In genomic region chr9:51232163-51232562, GRCm38 (mm10) we compare ENCODE assay signal across 25 mouse cellular contexts. TPM values are rescaled to one million over a fixed set of nuclear protein-coding genes. Genes with fewer than 3 reads are reported as not detected.
A peak's percentile ranks its signal among the peaks of the same experiment; 100 is the strongest.
DNase-seq lines count a peak whose midpoint lies in the region; ATAC-seq and TF ChIP-seq lines count a peak whose summit lies in the region.
"Had no signal": no experiment of that assay in that cellular context is flagged by ENCODE, and none has a peak within 500 bp of the region (broad histone marks: within the 10 kb centered on the region; RNA-seq: fewer than 3 reads in every experiment).

No protein-coding gene starts in this region.

- no peaks in the 10 kb centered on the region for H3K4me1 ChIP-seq in stomach, embryonic 16.5 days (ENCODE audit: control insufficient read depth, insufficient read depth, low read length)
- no peaks in the 10 kb centered on the region for H3K4me1 ChIP-seq in stomach, postnatal 0 days (replicated peaks; ENCODE audit: control insufficient read depth, insufficient read depth)
- H3K4me1 ChIP-seq in forebrain, postnatal 0 days (ENCODE audit: insufficient read depth) = no peaks in the 10 kb centered on the region
- H3K4me1 ChIP-seq: embryonic facial prominence, embryonic 13.5 days; embryonic facial prominence, embryonic 15.5 days had no signal

- 96% methylated on average over 8 of the region's 8 CpGs for WGBS in stomach, embryonic 16.5 days
- 96% methylated on average over 8 of the region's 8 CpGs for WGBS in stomach, postnatal 0 days
- WGBS in forebrain, postnatal 0 days = 95% methylated on average over 8 of the region's 8 CpGs

- intact Hi-C loops in heart, postnatal 10 days (cut with DNase I) = no loop called here

- no peak for ATAC-seq in stomach, embryonic 16.5 days (ENCODE audit: insufficient read depth, low FRiP score)
- ATAC-seq in stomach, postnatal 0 days (ENCODE audit: low FRiP score, low TSS enrichment) = no peak
- no peak for ATAC-seq in forebrain, postnatal 0 days
- ATAC-seq: forebrain, embryonic 14.5 days; forebrain, embryonic 16.5 days had no signal

- H3K9ac ChIP-seq in stomach, embryonic 16.5 days (ENCODE audit: low read length) = no peak overlapping the region
- no peak overlapping the region for H3K9ac ChIP-seq in stomach, postnatal 0 days (ENCODE audit: low read length)
- H3K9ac ChIP-seq in forebrain, postnatal 0 days = no peak overlapping the region
- H3K9ac ChIP-seq: embryonic facial prominence, embryonic 13.5 days; embryonic facial prominence, embryonic 15.5 days; forebrain, embryonic 12.5 days had no signal

- H3K27me3 ChIP-seq in stomach, embryonic 16.5 days (ENCODE audit: control insufficient read depth, insufficient read depth, low read length) = no peaks in the 10 kb centered on the region
- no peaks in the 10 kb centered on the region for H3K27me3 ChIP-seq in stomach, postnatal 0 days (ENCODE audit: control insufficient read depth, insufficient read depth, low read length)
- H3K27me3 ChIP-seq in forebrain, postnatal 0 days (ENCODE audit: insufficient read depth, low read length) = no peaks in the 10 kb centered on the region
- H3K27me3 ChIP-seq: embryonic facial prominence, embryonic 13.5 days; embryonic facial prominence, embryonic 15.5 days had no signal

- peak; percentile 72 for DNase-seq in heart, adult 11 months
- no peak for DNase-seq in heart, postnatal 10 days
- no peak for DNase-seq in stomach, postnatal 0 days (ENCODE audit: low spot score)
- no peak for DNase-seq in forebrain, postnatal 0 days
- DNase-seq: adrenal gland, adult 2 months; adrenal gland, postnatal 10 days; adrenal gland, postnatal 36 days; cerebellum, adult 11 months; cerebellum, adult 18-20 months; cerebellum, adult 8-10 months; cerebellum, adult 9-11 months; cerebellum, postnatal 14 days; cerebellum, postnatal 36 days; embryo, embryonic 11 days had no signal

- TF ChIP-seq CTCF in stomach, postnatal 0 days (IDR thresholded peaks at IDR 0.05; ENCODE audit: low read depth) = no peak
- TF ChIP-seq CTCF in forebrain, postnatal 0 days (IDR thresholded peaks at IDR 0.05; ENCODE audit: low read depth) = no peak

- no peak for TF ChIP-seq EP300 in stomach, postnatal 0 days (optimal IDR thresholded peaks at IDR 0.05)

- no peaks in the 10 kb centered on the region for H3K9me3 ChIP-seq in stomach, embryonic 16.5 days (replicated peaks; ENCODE audit: control insufficient read depth, low read length)
- no peaks in the 10 kb centered on the region for H3K9me3 ChIP-seq in stomach, postnatal 0 days (ENCODE audit: control insufficient read depth, low read length)
- H3K9me3 ChIP-seq in forebrain, postnatal 0 days (ENCODE audit: low read length) = no peaks in the 10 kb centered on the region
- H3K9me3 ChIP-seq: embryonic facial prominence, embryonic 13.5 days; embryonic facial prominence, embryonic 15.5 days; forebrain, embryonic 10.5 days; forebrain, embryonic 12.5 days had no signal

- no peaks in the 10 kb centered on the region for H3K36me3 ChIP-seq in stomach, embryonic 16.5 days (ENCODE audit: control insufficient read depth, insufficient read depth, low read length)
- no peaks in the 10 kb centered on the region for H3K36me3 ChIP-seq in stomach, postnatal 0 days (ENCODE audit: control insufficient read depth, insufficient read depth, low read length)
- no peaks in the 10 kb centered on the region for H3K36me3 ChIP-seq in forebrain, postnatal 0 days (ENCODE audit: insufficient read depth)
- H3K36me3 ChIP-seq: embryonic facial prominence, embryonic 13.5 days; embryonic facial prominence, embryonic 15.5 days; forebrain, embryonic 10.5 days; forebrain, embryonic 12.5 days had no signal

- no peak overlapping the region for H3K4me2 ChIP-seq in stomach, embryonic 16.5 days (ENCODE audit: low read depth, low read length)
- no peak overlapping the region for H3K4me2 ChIP-seq in stomach, postnatal 0 days (replicated peaks; ENCODE audit: low read depth)
- no peak overlapping the region for H3K4me2 ChIP-seq in forebrain, postnatal 0 days (ENCODE audit: low read depth)
- H3K4me2 ChIP-seq: embryonic facial prominence, embryonic 13.5 days; embryonic facial prominence, embryonic 15.5 days; forebrain, embryonic 12.5 days had no signal

- H3K27ac ChIP-seq in stomach, embryonic 16.5 days (ENCODE audit: low read length) = 0 out of 2 replicates have a peak overlapping the region, but pooled peaks have one; percentile 8
- H3K27ac ChIP-seq in stomach, postnatal 0 days (replicated peaks) = no peak overlapping the region
- no peak overlapping the region for H3K27ac ChIP-seq in forebrain, postnatal 0 days (ENCODE audit: low read depth, low read length)
- H3K27ac ChIP-seq: embryonic facial prominence, embryonic 13.5 days; embryonic facial prominence, embryonic 15.5 days; forebrain, embryonic 10.5 days; forebrain, embryonic 12.5 days had no signal

- no peak overlapping the region for H3K4me3 ChIP-seq in stomach, embryonic 16.5 days (replicated peaks; ENCODE audit: low read length)
- H3K4me3 ChIP-seq in stomach, postnatal 0 days (ENCODE audit: low read depth, low read length) = no peak overlapping the region
- no peak overlapping the region for H3K4me3 ChIP-seq in forebrain, postnatal 0 days (ENCODE audit: low read depth, low read length)
- H3K4me3 ChIP-seq: embryonic facial prominence, embryonic 13.5 days; embryonic facial prominence, embryonic 15.5 days; erythroblast, embryonic 14.5 days; forebrain, embryonic 10.5 days; forebrain, embryonic 12.5 days had no signal

RNA-seq across cellular contexts. Expression of gene Pou2af1, which starts 18.7 kb away (rescaled TPM):
- under 1 TPM; 0.38 to 0.45 TPM for total RNA-seq in heart, postnatal 10 days (2021)
- polyA plus RNA-seq in stomach, embryonic 16.5 days (2015; fragmentation: Nextera tagmentation; extraction: Ambion mirVana) = 0.60 and 0.66 TPM in 2 replicates
- polyA plus RNA-seq in stomach, postnatal 0 days (2015; fragmentation: Nextera tagmentation; extraction: Ambion mirVana) = 0.12 and 0.13 TPM in 2 replicates
- 0.05 TPM in 1 of 2 replicates, not detected in the other for total RNA-seq in forebrain, postnatal 0 days (2014; rRNA removed)
- 0.09 TPM in 1 of 2 replicates, not detected in the other for polyA plus RNA-seq in forebrain, postnatal 0 days (2015; fragmentation: Nextera tagmentation; extraction: Ambion mirVana)
- total RNA-seq: adrenal gland, postnatal 36 days; common myeloid progenitor, adult 5-6 weeks; MEL had no signal
- polyA plus RNA-seq: embryonic facial prominence, embryonic 11.5 days; forebrain, embryonic 10.5 days; forebrain, embryonic 12.5 days; forebrain, embryonic 16.5 days had no signal

RNA-seq across cellular contexts. Expression of gene Colca2, which starts 46.2 kb away (rescaled TPM):
- 1 to 10 TPM; 1.3 to 1.5 TPM for total RNA-seq in heart, postnatal 10 days (2021)
- 8.7 and 9.3 TPM in 2 replicates for polyA plus RNA-seq in stomach, embryonic 16.5 days (2015; fragmentation: Nextera tagmentation; extraction: Ambion mirVana)
- 11.1 and 11.2 TPM in 2 replicates for polyA plus RNA-seq in stomach, postnatal 0 days (2015; fragmentation: Nextera tagmentation; extraction: Ambion mirVana)
- 0.15 and 0.33 TPM in 2 replicates for total RNA-seq in forebrain, postnatal 0 days (2014; rRNA removed)
- 0.84 and 1.0 TPM in 2 replicates for polyA plus RNA-seq in forebrain, postnatal 0 days (2015; fragmentation: Nextera tagmentation; extraction: Ambion mirVana)
- total RNA-seq: common myeloid progenitor, adult 5-6 weeks; MEL had no signal
- polyA plus RNA-seq: erythroblast, embryonic 14.5 days had no signal
